Mouse (Mus musculus) heart, postnatal 0 days (tissue): ENCODE data around the gene Tgtp2.

Experiments used
- CTCF ChIP-seq: IDR thresholded peaks from 2 replicates; pipeline ENCODE4 v1.5.1; 2016; ENCODE audit warnings: antibody characterized with exemption, control low read depth, low read depth
- EP300 ChIP-seq: IDR thresholded peaks from 2 replicates; pipeline ENCODE4 v1.6.1; 2016; ENCODE audit warnings: antibody characterized with exemption, low read depth

DNA sequence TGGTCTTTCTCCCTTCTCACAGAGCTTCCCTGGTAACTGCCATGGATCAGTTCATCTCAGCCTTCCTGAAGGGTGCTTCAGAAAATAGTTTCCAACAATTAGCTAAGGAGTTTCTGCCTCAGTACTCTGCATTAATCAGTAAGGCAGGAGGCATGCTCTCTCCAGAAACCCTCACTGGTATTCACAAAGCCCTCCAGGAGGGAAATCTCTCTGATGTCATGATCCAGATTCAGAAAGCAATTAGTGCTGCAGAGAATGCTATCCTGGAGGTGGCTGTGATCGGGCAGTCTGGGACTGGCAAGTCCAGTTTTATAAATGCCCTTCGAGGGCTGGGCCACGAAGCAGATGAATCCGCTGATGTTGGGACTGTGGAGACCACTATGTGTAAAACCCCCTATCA is 31.4 kb upstream of the Tgtp2 start:
- TF ChIP-seq CTCF, result no peak
- no peak for TF ChIP-seq EP300
